Mouse (Mus musculus): Measurements from ENCODE around the gene Olfr457.

DNA sequence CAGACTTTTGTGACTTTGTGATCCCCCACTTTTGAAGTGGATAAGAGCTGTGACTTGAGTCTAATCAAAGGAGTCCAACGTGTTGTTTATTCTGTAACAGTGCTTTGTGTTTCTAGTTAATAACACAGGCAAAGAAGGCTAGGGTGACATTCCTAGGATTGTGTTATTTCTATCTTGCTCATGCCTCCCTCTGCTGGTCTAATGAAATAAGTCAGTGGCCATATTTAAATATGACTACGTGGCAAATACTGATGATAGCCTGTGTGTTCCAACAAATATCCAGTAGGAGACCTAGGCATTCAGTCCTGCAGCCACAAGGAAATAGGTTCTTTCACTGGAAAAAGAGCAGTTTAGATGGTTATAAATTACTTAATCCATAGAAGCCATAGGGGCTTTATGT is 42.6 kb downstream of the Olfr457 start:
- TF ChIP-seq POLR2A (IDR thresholded peaks at IDR 0.05; ENCODE audit: borderline replicate concordance, extremely low read depth, low read depth, low read length) (no peak), CTCF (IDR thresholded peaks at IDR 0.05; ENCODE audit: insufficient read depth, low read length) (no peak)
